Comparison of ENCODE assay signal across 13 mouse cellular contexts in the genomic region with DNA sequence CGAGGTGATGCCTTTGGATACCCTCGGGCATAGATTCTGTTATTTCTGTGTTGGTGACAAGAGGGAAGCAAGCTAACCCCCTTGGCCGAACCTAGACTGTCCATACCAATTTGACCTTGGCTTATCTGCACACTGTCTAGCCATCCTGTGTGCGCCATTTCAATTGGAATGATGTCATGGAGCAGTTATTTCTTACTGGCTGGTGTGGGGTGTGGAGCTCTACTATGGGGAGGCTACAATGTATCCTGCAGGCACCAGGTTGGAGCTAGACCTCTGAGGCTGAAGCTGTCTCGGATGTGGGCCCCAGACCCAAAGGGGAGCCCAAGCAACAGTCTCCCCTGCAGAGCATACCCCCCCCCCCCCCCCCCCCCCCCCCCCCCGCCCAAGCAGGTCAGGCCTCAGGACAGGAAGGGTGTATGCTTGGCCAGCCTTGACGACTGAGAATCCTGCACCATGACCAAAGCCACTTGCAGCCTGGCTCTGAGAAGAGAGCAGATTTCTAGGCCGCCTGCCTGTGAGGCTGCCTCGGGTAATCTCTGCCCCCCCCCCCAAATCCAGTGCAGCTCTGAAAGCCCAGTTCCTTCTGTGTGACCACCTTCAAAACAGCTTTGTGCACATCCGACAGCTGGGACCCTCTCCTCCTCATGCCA. TPM values are rescaled to one million over a fixed set of nuclear protein-coding genes. Genes with fewer than 3 reads are reported as not detected.
DNase-seq lines count a peak whose midpoint lies in the region; ATAC-seq and TF ChIP-seq lines count a peak whose summit lies in the region.
"Had no signal": no experiment of that assay in that cellular context is flagged by ENCODE, and none has a peak within 500 bp of the region (broad histone marks: within the 10 kb centered on the region; RNA-seq: fewer than 3 reads in every experiment).

A gene (plus strand): TSS at position 600 of the 650 bp plus-strand sequence.

- H3K9ac ChIP-seq in kidney, embryonic 15.5 days = no peak within 1 kb of the TSS
- H3K9ac ChIP-seq in embryonic facial prominence, embryonic 14.5 days (ENCODE audit: low read depth, low read length) = no peak within 1 kb of the TSS

- no peaks in the 10 kb centered on the region for H3K79me2 ChIP-seq in C2C12 (ENCODE audit: control insufficient read depth, insufficient read depth)

- TF ChIP-seq CTCF in C2C12 (IDR thresholded peaks at IDR 0.05; ENCODE audit: control insufficient read depth, insufficient read depth, insufficient read length) = no peak
- TF ChIP-seq CTCF in layer of hippocampus, adult 2 months (conservative IDR thresholded peaks at IDR 0.05) = no peak

- H3K4me2 ChIP-seq in kidney, embryonic 15.5 days = no peak within 1 kb of the TSS
- H3K4me2 ChIP-seq in embryonic facial prominence, embryonic 14.5 days (ENCODE audit: low read depth, low read length) = peak within 1 kb of the TSS; percentile 23; the same call in 1 of the 2 replicates

- ATAC-seq in kidney, embryonic 15.5 days (replicated peaks; ENCODE audit: low FRiP score) = no peak
- ATAC-seq in embryonic facial prominence, embryonic 14.5 days (ENCODE audit: low read depth) = no peak
- no peak for ATAC-seq in CD4-positive, CD25-positive, alpha-beta regulatory T cell, adult 4 months

- no peak for DNase-seq in gastrocnemius, postnatal 4 days (ENCODE audit: low spot score in 2 of 2)
- DNase-seq in gastrocnemius, adult 18-20 months (ENCODE audit: low spot score) = no peak
- DNase-seq in kidney, adult 9 months = no peak
- DNase-seq in embryonic facial prominence, embryonic 14.5 days (ENCODE audit: low spot score) = no peak
- no peak for DNase-seq in layer of hippocampus, adult 2 months (ENCODE audit: low spot score in 2 of 2)
- DNase-seq: adrenal gland, postnatal 36 days; cerebellum, adult 2 months; gastrocnemius, postnatal 36 days; kidney, postnatal 25 days; retina, postnatal 1 day had no signal

- peaks cover 39% of the 10 kb centered on the region for H3K4me1 ChIP-seq in kidney, embryonic 15.5 days
- H3K4me1 ChIP-seq in embryonic facial prominence, embryonic 14.5 days (ENCODE audit: control insufficient read depth, insufficient read depth, low read length) = peaks cover 42% of the 10 kb centered on the region

- H3K4me3 ChIP-seq in kidney, embryonic 15.5 days (replicated peaks) = no peak within 1 kb of the TSS
- no peak within 1 kb of the TSS for H3K4me3 ChIP-seq in C2C12 (ENCODE audit: insufficient read depth, poor library complexity, severe bottlenecking)
- H3K4me3 ChIP-seq in embryonic facial prominence, embryonic 14.5 days (ENCODE audit: low read depth, low read length) = no peak within 1 kb of the TSS
- no peak within 1 kb of the TSS for H3K4me3 ChIP-seq in layer of hippocampus, adult 2 months

- no peak within 1 kb of the TSS for H3ac ChIP-seq in C2C12 (ENCODE audit: control insufficient read depth, insufficient read length, low read depth)

- H3K36me3 ChIP-seq in kidney, embryonic 15.5 days = no peaks in the 10 kb centered on the region
- no peaks in the 10 kb centered on the region for H3K36me3 ChIP-seq in C2C12 (ENCODE audit: control insufficient read depth, insufficient read depth)
- H3K36me3 ChIP-seq in embryonic facial prominence, embryonic 14.5 days (ENCODE audit: control insufficient read depth, insufficient read depth, low read length) = no peaks in the 10 kb centered on the region

- H3K9me3 ChIP-seq in kidney, embryonic 15.5 days (replicated peaks) = no peaks in the 10 kb centered on the region
- no peaks in the 10 kb centered on the region for H3K9me3 ChIP-seq in embryonic facial prominence, embryonic 14.5 days (ENCODE audit: control insufficient read depth, low read length)

- H3K27ac ChIP-seq in kidney, embryonic 15.5 days = peak within 1 kb of the TSS; percentile 69
- peak within 1 kb of the TSS; percentile 94 for H3K27ac ChIP-seq in embryonic facial prominence, embryonic 14.5 days (replicated peaks; ENCODE audit: low read depth, low read length)
- H3K27ac ChIP-seq in layer of hippocampus, adult 2 months = no peak within 1 kb of the TSS

- H3K27me3 ChIP-seq in kidney, embryonic 15.5 days = no peaks in the 10 kb centered on the region
- no peaks in the 10 kb centered on the region for H3K27me3 ChIP-seq in C2C12 (ENCODE audit: control insufficient read depth, insufficient read depth, insufficient read length)
- no peaks in the 10 kb centered on the region for H3K27me3 ChIP-seq in embryonic facial prominence, embryonic 14.5 days (replicated peaks; ENCODE audit: control insufficient read depth, insufficient read depth, low read length)

- no peaks in the 10 kb centered on the region for H3K79me3 ChIP-seq in C2C12 (ENCODE audit: low read depth)

- 56% methylated on average over 9 of the region's 10 CpGs for WGBS in kidney, embryonic 15.5 days
- WGBS in embryonic facial prominence, embryonic 14.5 days = 42% methylated on average over 6 of the region's 10 CpGs

TF ChIP-seq in C2C12, 6 proteins besides CTCF, POLR2A, EP300 and RAD21:
- TF ChIP-seq MAX (IDR thresholded peaks at IDR 0.05) (no peak), USF1 (IDR thresholded peaks at IDR 0.05; ENCODE audit: low read depth) (no peak), MYOD1 (IDR thresholded peaks at IDR 0.05; ENCODE audit: control insufficient read depth, insufficient read length, low read depth) (no peak), MYOG (IDR thresholded peaks at IDR 0.05; ENCODE audit: control insufficient read depth, extremely low read depth, insufficient read length) (no peak), FOSL1 (IDR thresholded peaks at IDR 0.05; ENCODE audit: insufficient read depth, low read length, poor library complexity, severe bottlenecking) (no peak), CEBPB (IDR thresholded peaks at IDR 0.05; ENCODE audit: low read depth) (no peak)

RNA-seq across cellular contexts. Expression of the gene that starts here (rescaled TPM):
- 10 to 100 TPM; 12.3 to 13.3 TPM for total RNA-seq in gastrocnemius, postnatal 4 days (2021)
- total RNA-seq in gastrocnemius, adult 18-20 months (2021) = 1 to 10 TPM; 1.9 TPM
- polyA plus RNA-seq in kidney, embryonic 15.5 days (2015; fragmentation: Nextera tagmentation; extraction: Ambion mirVana) = 10.6 and 10.9 TPM in 2 replicates
- polyA plus RNA-seq in C2C12 (2012; fragmentation: generic; extraction: Trizol) = 191 TPM
- polyA plus RNA-seq in embryonic facial prominence, embryonic 14.5 days (2014; fragmentation: Nextera tagmentation; extraction: Ambion mirVana) = 63.8 and 68.0 TPM in 2 replicates
- not detected for polyA plus RNA-seq in CD4-positive, CD25-positive, alpha-beta regulatory T cell, adult 4 months (2017; shearing (Covaris generic))
- 1 to 10 TPM; 1.4 to 2.5 TPM for total RNA-seq in layer of hippocampus, adult 2 months (2021)
